Mouse (Mus musculus) heart, adult 8-10 months (tissue): ENCODE measurements around the gene Thg1l. TPM values are rescaled to one million over a fixed set of nuclear protein-coding genes. Genes with fewer than 3 reads are reported as not detected.

ENCODE experiments used
- DNase-seq: peaks from one replicate; pipeline ENCODE4 v3.0.0; 2022; ENCODE audit warnings: low spot score
- total RNA-seq, 4 experiments: library from RNA; stranded (reverse); gene quantifications; 2 replicates each; pipeline ENCODE4 v1.2.4; 2022

Thg1l gene
- 1 to 10 TPM; 4.2 to 6.1 (median 4.7) TPM for total RNA-seq

DNA sequence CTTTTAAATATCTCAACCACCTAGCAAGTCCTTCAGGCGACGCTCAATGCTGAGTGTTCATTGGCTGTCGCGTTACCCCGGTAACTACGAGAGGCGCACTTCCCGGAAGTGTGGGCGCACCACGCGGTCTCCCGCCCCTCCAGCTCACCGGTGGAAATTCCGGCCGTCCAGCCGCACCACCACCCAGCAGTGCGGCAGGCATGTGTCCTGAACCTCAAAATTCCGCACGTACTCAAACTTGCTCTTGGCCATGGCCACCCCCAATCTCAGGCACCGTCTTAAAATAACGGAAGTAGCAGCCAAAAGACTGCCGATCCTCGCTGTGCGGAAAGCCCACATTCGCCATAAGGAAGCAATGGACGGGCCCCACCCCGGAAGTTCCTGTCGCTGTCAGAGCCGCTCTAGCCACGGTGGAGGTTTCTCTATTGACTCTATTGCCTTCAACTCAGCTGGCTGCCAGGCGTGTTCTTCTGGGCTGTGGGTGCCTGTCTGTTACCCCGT lies at the start of gene Thg1l:
Gene Thg1l, minus strand, starts transcription at position 368 of the 501 bp plus-strand sequence.
- peak; percentile 94 for DNase-seq

DNA sequence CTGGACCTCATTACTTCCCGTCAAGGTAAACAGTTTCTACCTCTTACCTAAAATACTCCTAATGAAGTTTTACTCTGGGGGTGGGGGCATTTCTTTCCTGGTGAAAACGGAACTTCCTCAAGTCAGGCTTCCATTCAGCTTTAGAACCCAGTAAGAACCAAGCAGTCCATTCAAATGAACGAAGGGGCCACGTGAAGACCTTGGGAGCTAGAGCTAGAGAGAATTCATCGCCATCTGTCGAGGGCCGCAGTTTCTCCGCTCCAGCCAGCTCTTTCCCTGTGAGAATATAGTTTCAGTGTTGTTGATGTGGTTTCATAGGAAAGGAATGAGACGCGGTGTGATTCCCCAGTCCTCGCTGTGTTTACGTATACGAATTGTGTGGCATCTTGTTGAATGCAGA lies 36.8 kb upstream of the Thg1l start:
- DNase-seq = no peak

DNA sequence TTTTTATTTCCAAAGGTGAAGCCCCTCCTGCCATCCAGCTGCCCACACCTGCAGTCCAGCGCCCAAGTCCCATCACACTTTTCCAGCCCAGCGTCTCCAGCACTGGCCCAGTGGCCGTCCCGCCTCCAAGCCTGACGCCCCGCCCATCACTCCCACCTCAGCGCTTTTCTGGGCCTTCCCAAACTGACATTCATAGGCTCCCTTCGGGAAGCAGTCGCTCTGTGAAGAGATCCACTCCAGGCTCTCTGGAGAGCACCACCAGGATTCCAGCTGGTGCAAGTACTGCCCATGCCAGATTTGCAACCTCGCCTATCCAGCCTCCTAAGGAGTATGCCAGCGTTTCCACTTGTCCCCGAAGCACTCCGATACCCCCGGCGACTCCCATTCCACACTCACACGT lies 36.3 kb upstream of the Thg1l start:
- DNase-seq = no peak

DNA sequence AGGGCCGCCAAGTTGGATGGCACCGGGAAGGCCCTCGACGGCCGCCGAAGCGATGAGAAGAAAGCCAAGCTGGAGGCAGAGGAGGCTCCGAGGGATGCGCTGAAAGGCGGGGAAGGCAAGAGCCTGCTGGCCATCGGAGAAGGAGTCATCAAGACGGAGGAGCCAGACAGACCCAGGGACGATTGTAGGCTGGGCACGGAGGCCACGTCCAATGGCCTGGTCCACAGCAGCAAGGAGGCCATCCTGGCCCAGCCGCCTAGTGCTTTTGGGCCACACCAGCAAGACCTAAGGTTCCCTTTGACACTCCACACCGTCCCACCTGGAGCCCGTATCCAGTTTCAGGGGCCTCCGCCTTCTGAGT lies 25.6 kb upstream of the Thg1l start:
- no peak for DNase-seq

DNA sequence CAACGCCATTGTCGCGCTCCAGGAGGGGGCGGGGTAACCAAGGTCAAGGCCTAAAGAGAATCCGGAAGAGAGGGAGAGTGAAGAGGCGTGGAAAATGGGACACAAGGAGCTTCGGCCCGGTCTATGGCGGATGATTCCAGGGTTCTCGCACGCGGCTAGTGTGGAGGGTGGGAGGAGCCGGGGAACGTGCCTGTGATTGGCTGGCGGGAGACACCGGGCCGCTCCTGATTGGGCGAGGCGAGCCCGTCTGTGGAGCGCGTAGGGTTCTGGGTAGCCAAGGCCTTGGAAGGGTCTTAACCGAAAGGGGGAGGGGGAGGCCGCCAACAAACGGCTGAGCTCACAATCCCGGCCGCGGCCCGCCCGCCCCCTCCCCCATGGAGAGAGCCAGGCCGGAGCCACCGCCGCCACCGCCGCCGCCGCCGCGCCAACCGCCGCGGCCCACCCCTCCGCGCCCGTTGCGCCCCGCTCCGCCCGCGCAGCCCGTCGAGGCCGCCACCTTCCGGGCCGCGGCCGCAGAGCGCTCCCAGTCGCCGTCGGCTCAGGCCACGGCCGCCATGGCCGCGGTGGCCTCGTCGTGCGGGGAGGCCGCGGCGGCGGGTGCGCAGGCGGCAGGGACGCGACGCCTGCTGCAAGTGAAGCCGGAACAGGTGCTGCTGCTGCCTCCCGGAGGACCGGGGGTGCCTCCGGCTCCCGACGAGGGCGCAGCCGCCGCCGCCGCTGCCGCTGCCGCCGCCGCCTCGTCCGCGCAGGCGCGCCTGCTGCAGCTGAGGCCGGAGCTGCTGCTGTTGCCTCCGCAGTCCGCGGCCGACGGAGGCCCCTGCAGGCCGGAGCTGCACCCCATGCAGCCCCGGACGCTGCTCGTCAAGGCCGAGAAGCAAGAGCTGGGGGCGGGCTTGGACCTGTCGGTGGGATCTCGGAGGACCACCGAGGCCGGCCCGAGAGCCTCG lies 24.9 kb upstream of the Thg1l start, which contains the start of gene Sox30:
Gene Sox30, plus strand, starts transcription at position 365 of the 947 bp plus-strand sequence.
- DNase-seq = no peak

DNA sequence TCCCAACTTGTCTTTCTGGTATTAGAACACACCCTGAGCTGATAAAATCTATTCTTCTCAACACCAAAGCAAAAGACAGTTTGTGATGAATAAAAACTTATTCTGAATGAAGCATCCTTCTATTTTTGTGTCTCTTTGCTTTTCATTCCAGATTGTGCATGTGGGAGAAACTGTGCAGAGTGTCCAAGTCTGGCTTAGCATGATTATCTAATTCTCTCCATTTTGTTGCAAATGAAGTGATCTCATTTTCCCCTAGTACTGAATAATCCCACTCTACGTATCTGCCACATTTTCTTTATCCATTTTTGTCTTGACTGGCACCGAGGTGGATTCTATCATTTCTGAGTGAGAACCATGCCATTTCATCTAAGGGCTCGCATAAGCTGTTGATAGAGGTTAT lies 20.8 kb upstream of the Thg1l start:
- no peak for DNase-seq

DNA sequence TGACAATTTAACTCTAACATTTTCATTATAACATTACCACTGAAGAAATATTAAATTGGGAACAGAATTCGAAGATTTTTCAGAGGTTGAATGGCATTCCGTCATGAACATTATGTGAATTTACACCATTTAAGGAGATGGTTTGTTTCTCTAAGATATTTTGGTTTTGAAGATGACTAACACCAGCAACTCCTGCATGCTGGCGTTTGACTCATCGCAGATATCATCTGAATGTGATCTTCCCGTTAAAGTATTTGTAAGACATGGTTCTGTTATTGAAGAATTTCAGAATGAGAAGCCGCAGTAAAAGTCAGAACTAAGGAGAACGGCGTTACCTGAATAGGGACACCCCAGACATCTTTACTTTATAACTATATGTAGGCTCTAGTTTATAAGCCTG lies 19.2 kb upstream of the Thg1l start:
- no peak for DNase-seq

DNA sequence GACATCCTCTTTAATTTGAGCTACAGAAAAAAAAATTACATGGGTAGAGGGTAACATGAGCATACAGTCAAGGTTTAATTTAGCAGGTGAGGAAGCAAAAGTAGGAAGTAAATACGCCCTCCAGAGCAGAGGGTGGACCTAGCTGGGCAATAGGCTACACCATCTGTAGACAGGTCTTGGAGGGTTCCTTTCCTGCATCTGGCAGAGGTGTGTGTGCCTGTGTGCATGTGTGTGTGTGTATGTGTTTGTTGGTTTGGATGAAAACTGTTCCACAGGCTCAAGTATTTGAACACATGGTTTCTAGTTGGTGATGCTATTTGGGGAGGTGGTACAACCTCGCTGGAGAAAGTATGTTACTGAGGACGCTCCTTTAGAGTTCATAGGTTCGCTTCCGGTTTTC lies 18.3 kb upstream of the Thg1l start:
- DNase-seq = no peak

DNA sequence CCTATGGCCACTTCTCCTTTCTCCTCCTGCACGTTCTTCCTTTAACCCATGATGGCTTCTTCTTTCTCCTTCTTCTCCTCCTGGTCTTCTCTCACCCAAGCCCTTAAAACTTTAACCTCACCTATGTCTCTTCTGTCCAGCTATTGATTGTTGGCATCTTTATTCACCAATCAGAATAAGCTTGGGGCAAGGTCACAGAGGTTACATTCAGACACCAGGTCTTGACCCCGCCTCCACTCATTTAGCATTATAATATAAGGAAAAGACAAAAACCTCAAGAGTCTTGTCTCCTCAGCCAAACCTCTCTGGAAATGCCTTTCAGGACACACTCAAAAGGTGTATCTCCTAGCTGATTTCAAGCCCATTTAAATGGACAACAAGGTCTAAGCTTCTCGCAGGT lies 13.2 kb upstream of the Thg1l start:
- no peak for DNase-seq

DNA sequence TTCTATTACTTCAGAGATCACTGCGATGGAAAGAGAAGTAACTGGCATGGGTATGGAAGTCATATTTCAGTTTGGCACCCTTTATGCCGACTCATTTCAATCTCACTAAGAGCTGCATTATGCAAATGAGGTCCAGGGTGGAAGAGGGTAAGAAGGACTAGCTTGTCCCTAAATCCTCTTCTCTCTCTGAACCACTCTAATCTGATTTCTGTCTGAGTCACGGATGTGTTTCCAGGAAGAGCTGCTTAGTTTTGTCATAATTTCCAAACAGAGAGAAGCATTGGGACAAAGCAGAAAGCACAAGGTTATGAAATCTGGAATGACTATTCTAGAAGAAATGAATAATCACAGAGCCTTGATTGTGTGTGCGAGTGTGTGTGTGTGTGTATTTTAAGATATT lies 11.6 kb upstream of the Thg1l start:
- no peak for DNase-seq

DNA sequence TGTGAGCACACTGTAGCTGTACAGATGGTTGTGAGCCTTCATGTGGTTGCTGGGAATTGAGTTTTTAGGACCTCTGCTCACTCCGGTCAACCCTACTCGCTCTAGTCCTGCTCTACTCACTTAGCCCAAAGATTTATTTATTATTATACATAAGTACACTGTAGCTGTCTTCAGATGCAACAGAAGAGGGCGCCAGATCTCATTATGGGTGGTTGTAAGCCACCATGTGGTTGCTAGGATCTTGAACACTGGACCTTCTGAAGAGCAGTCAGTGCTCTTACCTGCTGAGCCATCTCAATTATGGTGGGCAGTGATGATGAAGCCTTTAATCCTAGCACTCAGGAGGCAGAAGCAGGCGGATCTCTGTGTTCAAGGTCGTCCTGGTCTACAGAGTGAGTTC lies 4.7 kb upstream of the Thg1l start:
- DNase-seq = no peak

DNA sequence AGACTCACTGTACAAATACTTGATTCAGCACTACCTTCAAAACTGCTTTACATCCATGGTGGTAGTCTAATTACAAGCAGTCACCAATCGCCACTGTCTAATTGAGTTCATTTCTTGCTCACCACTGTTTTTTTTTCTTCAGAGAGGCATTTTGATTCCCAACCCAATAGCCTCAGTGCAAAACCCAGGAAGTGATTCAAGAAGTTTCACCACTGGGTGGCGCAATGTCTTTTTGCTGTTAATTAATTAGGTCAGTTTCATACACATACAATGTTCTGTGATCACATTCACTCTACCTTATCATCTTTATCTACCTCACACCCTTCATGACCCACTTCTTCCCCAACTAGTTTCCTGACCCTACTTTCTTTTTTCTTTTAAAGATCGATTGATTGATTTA lies 4.3 kb upstream of the Thg1l start:
- DNase-seq = no peak

DNA sequence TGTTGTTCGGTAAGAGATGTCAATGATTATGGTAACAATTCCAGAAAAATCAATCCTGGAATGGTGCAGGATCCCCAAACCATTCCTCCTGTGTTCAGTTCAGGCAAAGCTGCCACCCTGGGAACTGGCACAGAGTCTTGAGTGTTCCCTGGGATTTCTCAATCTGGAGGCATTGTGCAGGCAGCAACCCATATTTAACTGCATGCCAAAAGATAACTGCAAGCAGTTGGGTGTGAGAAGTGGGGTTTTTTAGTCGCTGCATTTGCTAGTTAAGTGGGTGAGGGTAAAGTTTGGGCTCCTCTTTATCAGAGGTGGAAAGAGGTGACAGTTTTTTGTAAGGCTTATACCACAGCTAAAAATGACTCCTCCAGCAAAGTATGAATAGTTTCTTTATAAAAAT lies 7.8 kb downstream of the Thg1l start:
- no peak for DNase-seq

DNA sequence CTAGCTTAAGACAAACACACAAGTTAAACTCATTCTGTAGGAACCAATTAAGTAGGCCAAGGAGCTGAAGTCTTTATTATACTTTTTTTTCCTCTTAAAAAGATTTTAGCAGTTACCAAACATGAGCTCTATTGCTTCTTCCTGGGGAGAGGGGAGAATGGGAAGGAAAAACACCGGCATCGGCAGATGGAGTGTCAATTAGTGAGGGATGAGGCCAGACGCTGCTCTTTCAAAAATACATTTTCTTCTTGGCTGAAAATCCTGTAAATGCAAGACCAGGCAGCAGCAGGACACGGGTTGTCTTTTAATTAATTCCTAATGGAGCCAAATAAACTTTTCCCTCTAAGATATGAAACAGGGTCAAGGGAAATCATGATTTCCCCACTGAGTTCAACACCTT lies 8.5 kb downstream of the Thg1l start:
- no peak for DNase-seq

DNA sequence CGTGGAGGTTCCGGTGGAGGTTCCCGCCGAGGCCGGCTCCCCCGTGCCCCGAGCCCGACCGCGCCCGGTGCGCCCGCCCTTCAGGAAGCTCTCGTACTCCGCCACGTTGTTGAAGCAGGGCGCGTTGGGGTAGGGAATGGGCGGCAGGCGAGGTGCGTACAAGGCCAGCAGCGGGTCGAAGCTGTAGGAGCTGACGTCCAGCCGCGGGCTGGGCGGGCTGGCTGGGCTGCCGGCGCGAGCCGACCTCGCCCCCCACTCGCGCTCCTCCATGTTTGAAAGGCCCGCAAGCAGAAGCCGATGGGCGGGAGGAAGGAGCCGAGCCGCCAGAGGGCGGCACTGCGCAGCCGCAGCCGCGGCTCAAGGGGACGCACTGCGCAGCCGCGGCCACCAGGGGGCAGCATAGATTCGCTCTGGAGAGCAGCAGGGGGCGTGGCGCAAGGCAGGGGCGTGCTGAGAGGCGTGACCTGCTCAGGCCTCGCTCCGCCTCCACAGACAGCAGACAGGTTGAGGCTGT lies 10.6 kb downstream of the Thg1l start, which contains the start of gene Lsm11:
Gene Lsm11, minus strand, starts transcription at position 293 of the 514 bp plus-strand sequence.
- peak; percentile 95 for DNase-seq

DNA sequence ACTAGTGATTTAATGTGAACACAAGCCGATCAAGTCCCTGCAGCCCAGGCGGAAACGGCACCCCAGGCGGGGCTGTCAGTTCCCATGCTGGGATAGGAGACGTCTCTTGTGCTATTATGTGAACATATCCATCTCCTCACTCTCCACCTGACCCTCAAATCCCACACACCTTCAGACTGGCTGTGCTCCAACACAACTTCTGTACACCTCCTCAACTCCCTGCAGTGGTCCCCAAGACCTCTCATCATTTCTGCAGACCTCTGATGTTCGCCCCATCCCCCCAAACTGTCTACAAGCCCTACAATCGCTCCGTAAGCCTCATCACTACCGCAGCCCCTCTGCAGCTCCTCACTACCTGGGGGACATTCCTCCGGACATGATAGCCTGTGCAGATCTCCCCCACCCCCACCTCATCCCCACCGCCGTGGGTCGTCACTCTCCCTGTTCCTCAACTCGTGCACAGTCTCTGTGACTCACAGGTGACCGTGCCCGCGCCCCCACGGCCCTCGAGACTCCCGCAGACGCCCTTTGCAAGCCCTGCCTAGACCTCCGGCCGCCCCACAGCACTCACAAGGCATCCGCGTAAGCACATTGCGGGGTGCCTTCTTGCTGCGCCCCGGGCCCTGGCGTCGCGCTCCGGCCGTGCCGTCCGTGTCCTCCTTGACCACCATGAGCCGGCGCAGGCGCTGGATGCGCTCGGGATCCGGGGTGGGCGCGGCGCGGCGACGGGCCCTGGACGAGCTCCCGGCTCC lies 11.2 kb downstream of the Thg1l start:
- DNase-seq = no peak

DNA sequence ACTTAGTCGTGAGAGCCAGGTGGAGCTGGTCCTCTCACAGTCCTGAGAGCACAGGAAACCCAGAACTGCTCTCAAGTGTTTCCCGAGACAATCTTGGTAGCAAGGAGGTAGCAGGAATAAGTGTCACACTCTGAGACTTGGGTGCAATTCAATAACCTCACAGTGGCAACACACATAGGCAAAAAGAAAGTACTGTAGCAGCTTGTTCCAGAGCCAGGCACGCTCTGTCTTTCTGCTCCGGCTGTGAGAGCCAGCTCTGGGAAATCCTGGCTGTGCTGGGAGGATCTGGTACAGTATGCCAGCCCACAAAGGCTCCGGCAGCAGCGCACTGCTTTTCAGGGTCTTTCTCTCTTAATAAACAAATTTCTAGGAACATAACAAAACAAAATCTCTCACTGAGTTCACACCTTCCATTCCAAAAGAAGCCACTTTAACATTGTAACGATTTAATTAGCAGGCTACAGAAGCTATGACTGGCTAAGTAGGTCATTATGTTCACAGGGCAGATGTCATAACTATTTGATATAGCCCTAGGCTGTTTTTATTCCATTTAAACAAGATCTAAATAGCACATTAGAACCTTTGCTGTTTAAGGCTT lies 12.1 kb downstream of the Thg1l start:
- DNase-seq = no peak

DNA sequence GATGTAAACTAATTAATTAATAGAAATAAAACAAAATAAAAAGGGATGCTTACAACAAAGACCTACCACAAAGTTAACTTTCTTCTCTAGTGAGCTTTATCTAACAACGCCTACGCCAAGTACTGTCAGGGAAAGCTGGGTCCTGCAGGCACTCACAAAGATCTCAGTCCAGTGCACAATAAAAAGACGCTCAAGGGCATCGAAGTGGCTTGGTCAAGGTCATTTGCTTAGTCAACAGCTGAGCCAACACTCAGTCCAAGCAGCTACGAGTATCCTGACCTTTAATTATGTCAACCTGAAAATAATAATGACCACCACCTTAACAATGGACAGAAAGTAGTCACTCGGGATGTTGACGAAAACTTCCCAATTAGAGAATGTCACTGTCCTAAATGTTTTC lies 13.0 kb downstream of the Thg1l start:
- DNase-seq = no peak

DNA sequence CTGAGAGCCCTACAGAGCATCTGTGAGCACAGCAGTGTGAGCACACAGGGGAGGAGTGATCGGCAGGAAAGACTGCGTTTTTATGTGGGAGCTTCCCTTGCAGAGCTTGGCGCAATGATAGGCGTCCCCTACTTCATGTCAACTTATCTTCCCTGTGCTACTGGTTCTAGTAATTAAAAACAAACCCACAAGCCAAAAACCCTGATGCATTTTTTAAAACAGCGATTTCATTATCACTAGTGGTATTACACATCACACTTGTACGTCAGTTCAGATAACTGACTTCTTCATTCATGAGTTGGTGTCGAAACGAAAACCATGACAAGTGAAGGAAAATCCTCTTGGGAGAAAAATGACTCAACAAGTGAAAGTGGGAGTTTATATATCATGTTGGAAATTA lies 16.4 kb downstream of the Thg1l start:
- DNase-seq = no peak

DNA sequence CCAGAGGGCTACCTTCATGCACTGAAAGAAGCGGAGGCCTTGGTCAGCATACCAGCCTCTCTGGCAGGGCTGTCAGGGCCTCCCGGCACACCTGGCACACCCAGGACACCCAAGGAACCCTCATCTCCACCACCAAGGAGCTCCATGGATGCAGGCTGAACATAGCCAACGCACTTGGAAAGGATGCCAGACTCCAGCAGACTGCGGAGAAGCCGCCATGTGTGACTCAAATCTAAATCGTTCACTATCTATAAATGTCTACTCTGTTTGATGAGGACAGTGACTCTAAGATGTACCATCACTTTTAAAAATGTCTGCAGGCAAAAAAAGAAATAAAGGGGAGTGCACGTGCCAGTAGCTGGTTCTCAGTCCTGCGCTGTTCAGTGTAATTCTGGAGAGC lies 17.8 kb downstream of the Thg1l start:
- no peak for DNase-seq

DNA sequence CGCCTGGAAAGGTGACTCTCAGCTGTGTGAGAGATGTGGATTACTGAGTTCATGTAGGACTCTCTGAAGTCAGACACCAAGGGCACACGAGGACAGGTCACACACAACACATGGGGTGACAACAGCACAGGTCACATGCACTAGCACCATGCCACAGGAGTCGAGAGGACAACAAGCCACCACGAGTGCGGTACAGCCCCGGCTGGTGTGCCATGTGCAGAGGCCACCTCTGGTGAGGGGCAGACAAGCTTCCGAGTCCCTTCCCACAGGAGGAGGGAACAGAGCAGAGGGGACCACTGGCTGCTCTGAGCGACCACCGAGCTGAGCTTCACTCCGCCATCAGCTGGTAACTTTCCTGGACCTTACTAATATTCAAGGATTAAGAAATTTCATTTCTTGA lies 22.5 kb downstream of the Thg1l start:
- DNase-seq = no peak

DNA sequence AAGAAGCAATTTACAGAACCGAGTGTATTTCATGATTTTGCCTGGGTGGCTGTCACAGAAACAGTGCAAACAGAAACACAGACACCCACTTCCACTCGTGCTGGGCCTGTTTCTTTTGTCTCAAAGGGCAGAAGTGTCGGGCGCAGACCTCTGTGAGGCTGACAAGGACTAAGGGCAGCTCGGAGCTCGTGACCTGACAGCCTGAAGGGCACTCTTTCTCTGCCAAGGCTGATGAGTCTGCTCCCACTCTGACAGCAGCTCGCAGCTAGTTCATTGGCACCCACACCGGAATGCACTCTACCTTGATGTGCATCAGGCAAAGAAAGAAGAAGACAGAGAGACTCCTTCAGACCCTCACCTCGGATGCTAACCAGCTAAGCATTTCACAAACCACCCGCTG lies 25.8 kb downstream of the Thg1l start:
- DNase-seq = no peak
